Mouse (Mus musculus) cerebellum, adult 9-11 months (tissue): Measurements from ENCODE around the gene Elf1.

Source experiments
- DNase-seq: peaks from one replicate; pipeline ENCODE4 v3.0.0; 2022

Elf1 gene

GRCm38 (mm10) chr14:79583526-79584245, 102.7 kb downstream of the Elf1 start:
- DNase-seq, result no peak

DNA sequence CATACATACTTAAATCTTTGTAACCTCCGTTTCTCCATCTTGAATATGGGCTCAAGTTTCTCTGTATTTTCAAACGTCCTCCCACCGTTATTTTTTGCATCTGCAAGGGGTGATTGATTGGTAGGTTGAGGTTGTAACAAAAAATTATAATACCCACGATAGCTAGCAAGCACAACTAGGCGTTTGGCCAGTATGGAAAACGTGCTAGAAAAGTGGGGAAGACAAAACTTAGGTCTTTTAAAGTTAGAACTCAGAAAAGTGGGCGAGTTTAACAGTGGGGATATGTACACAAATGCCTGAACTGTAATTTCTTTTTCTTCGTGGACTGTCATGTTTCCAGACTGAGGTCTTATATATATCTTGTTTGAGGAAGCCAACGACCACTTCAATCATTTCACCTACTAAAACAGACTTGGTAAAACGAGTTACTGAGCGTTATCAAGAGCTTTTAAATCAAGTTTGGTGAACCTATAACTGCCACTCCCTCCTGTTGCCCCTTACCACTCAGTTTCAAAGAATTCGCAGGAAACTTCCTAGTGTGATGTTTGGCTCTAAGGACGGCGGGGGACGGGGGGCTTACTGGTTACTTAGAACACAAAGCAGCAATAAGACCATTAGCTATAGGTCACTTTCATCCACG, 105.6 kb downstream of the Elf1 start:
- DNase-seq, result peak; percentile 39

GRCm38 (mm10) chr14:79587139-79587851, 106.3 kb downstream of the Elf1 start, which contains the start of gene Sugt1:
Gene Sugt1, plus strand, starts transcription at chr14:79587691.
- DNase-seq, result peak; percentile 98

DNA sequence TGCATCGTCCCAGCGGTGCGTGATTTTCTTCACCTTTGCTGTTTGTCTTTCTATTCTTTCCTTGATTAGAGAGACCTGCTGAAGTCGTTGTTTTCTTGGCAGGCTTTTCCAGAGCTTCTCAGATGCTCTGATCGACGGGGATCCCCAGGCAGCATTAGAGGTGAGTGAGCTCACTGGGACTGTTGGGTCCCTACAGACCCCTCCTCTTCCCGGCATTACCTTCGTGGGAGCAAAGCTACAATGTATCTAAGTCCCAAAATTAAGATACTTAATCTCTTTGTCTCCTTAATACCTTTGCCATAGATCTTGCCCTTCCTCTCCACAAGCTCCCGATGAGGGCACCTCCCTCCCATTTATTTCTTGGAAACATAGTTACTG, 106.8 kb downstream of the Elf1 start:
- no peak for DNase-seq

DNA sequence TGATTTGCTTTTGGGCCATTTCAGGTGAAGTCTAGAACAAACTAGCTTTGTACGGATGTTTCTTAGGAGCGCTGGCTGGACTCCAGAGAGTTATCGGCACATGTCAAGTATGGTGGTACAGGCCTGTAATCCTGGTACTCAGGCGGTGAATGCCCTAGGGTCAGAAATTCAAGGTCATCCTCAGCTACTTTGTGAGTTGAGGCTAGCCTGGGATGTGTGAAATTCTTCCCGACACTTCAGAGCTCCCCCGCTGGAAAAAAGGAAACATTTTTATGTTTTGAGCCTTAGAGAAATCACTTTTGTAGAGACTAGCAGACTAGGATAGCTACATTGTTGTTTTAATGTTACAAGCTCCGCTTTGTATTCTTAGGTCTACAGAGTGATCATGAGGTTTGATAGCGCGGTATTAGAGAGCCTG, 107.5 kb downstream of the Elf1 start:
- DNase-seq, result peak; percentile 43

GRCm38 (mm10) chr14:79589401-79589800, 108.4 kb downstream of the Elf1 start:
- no peak for DNase-seq

DNA sequence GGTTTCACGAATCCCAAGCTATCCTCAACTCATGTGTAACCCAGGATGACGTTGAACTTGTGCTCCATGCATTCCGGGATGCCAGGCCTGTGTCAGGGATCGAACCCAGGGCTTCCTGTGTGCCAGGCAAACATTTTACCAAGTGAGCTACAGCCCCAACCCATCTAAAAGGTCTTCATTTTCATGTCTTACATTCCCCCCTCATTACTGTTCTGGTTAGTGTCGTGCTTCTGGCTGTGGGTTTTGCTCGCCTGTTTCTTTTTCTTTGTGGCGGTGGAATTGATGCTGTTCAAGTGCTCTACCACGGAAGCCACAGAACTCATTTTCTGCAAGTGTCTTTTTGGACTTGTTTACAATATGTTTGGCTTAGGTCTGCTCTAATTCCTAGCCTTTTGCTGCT, 109.9 kb downstream of the Elf1 start:
- DNase-seq, result no peak

DNA sequence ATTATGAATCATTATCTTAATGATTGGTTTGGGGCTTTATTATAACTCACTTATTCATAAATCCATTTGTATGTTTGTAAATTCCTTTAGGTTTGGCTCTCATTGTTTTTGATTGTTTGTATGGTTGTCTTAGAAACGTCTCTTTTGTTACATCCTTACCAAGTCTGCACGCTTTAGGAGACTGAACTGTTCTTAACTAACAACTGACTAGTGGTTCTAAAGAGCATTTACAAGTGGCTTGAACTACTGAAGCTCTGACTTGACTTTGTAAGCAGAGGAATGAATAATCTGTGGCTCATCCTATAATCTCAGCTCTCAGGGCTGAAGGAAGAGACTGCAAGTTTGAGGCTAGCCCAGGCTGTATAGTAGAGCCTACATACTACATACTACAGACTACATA, 110.6 kb downstream of the Elf1 start:
- no peak for DNase-seq

DNA sequence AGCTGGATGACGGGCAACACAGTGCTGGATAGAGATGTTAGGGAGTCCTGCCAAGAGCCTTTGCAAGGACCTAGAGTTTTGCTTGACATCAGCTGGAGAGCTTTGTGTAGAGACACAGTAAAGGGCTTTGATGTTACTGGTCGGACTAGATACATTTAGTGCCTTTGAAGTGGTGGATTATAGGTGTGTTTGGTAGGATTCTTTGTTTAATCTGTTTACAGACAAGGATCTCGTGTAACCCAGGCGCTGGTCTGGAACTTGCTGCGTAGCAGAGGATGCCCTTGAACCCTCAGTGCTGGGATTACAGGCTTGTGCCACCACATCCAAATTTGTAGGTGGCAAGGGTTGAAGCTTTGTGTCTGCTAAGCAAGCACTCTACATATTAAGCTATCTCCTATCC, 113.1 kb downstream of the Elf1 start:
- no peak for DNase-seq

DNA sequence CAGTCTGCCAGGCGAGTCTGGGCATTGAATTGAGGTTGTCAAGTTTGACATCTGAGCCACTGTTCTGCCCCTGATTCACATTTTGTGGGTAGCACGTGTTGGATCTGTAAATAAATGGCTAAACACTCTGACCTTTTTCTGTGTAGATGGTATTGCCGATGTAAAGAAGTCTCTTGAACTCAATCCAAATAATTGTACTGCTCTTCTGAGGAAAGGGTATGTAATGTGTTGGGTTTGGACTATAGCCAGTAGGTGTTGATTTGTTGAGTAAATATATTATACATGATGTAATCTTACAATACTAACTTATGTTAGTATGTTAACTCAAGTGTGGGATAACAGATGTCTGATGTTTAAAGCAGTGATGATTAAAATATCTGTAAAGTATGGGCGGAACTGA, 115.6 kb downstream of the Elf1 start:
- DNase-seq, result no peak

GRCm38 (mm10) chr14:79605881-79606280, 124.9 kb downstream of the Elf1 start:
- no peak for DNase-seq

DNA sequence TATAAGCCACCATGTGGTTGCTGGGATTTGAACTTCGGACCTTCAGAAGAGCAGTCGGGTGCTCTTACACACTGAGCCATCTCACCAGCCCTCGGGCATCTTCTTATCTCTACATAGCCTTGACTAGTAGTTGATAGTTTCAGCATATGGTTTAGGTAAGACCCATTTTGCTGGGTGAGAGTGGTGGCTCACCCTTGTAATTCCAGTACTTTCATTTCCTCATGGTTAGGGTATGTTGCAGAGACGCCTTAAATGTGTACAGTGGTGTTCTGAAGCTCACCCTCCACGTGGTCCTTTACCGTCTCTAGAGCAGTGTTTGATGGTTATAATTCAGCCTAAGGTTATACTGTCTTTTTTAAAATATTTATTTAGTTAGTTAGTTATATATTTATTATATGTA, 125.4 kb downstream of the Elf1 start:
- DNase-seq, result no peak

DNA sequence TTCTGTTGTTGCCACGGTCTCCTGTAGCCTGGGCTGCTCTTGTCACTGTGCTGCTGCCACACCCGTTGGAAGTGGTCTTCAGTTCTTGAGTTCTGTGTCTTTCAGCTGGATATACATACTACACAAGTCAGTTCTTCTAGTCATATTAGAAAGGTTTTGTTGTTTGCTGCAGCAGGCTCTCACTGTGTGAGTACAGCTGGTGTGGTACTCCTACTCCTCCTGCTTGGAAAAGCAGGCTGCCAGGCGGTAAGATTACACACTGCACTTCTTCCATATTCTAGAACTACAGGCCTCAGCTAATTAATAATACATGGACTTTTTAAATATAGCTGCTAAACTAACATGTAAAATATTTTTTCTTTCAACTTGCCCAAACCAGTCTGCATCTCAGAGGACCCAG, 125.9 kb downstream of the Elf1 start:
- DNase-seq, result no peak

DNA sequence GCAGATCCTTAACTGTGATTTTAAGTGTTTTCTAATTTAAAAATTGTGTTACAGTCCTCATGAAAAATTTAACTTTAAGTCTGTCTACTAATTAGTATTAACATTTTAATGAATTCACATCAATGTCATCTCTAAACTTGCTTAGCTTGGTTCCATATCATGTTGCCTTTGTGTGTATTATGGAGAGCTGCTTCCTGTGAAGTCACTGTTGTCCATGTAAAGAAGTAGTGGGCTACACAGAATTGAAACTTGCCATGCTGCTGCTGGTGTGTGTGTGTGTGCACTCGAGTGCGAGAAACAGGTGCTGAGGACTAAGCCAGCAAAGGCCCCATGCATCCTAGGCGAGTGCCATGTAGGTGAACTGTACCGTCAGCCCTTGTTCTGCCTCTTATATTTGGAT, 126.4 kb downstream of the Elf1 start:
- no peak for DNase-seq

DNA sequence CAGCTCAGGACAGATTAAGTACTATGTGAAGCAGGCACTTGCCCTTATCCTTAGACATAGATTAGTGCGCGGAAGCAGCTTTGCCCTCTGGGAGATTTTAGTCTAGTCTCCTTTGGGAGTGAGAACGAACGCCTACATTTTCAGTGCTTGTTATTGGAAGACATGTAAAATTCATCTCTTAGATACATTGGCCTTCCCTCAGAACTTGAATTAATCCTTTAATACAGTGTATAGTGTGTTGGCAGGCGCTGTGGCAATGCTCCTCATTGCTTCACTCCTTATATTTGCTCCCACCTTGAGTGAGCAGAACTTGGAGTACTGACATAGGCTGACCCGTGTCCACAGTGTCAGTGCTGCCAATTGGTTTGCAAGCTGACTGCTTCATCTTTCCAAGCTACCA, 127.3 kb downstream of the Elf1 start:
- DNase-seq, result no peak

DNA sequence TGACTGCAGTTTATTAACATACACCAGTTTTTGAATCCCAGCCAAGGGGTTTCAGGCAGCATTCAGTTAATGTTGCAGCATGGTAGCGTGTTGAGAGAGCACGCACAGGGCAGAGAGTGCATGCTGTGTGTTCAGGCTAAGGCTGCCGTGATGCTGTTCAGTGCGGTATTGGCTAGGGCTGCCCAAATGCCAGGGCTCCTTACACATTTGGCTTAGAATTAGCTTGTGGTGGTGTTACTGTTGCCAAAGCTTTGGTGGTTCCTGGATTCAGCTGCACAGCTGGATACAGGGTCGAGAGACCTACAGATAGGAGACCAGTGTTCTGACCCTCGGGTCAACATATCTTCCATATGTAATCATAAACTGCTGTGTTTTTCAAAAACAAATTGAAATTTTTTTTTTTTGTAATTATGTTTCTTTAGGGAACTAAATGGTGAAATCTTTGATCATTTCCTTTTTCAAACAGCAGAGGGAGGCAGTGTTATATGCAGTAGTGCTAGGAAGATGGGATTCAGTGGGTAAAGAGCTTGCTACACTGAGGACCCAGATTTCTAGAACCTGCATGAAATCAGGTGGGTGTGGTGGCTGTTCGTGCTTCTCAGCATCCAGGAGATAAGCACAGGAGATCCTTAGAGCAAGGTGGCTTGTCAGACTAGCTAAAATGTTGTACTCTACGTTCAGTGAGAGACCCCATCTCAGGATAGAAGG, 136.3 kb downstream of the Elf1 start:
- DNase-seq, result no peak

DNA sequence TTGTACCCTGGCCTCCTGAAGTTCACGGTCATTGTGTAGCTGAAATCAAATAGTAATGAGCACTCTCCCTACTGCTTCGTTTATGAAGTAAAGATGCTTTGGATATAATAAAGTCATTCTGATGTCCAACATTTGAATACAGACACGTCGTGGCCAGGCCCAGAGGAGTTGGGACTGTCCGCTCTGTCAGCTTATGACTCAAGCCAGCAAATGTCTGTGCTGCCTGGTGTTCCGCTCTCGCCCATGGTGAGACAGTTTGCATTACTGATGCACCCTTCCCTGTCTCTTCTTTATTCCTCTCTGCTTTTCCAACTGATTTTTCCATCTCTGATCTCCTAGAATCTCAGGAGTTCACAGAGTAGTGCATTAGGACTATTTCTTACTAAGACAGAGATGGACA, 138.8 kb downstream of the Elf1 start:
- no peak for DNase-seq

GRCm38 (mm10) chr14:79621143-79621542, 140.1 kb downstream of the Elf1 start:
- no peak for DNase-seq
